Mouse (Mus musculus) brain, embryonic 14.5 days (tissue): ENCODE data around the gene Htr5b.

Experiments
- CTCF ChIP-seq: fragments of 200-500 bp; IDR thresholded peaks from 2 replicates; pipeline ENCODE4 v1.5.1; 2012; ENCODE audit warnings: inconsistent platforms, mild to moderate bottlenecking, moderate library complexity, borderline replicate concordance; ENCODE audit not compliant: insufficient read depth, insufficient read length; ENCODE audit errors: extremely low read depth
- POLR2A ChIP-seq: fragments of 200-500 bp; IDR thresholded peaks from 2 replicates; pipeline ENCODE4 v1.6.1; 2012; ENCODE audit warnings: mild to moderate bottlenecking, inconsistent platforms, borderline replicate concordance; ENCODE audit not compliant: poor library complexity, insufficient read depth, insufficient read length, severe bottlenecking; ENCODE audit errors: extremely low read depth

DNA sequence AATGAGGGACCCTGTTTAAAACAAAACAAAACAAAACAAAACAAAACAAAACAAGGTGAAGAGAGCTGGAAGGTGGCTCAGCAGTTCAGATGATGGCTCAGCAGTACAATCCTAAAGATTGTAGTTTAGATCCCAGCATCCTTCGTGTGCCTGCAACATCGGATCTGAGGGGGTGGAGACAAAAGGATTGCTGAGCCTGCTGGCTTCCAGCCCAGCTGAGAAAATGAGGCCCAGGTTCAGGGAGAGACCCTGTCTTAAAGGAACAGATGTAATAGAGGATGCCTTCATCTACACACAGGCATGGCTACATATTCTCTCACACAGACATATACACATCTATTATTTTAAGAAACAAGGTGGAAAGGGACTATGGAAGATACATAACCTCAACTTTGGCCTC, 17.1 kb downstream of the Htr5b start:
- TF ChIP-seq POLR2A (no peak), CTCF (no peak)
